Mouse (Mus musculus): ENCODE data around the gene Gpc1.

Gene Gpc1

DNA sequence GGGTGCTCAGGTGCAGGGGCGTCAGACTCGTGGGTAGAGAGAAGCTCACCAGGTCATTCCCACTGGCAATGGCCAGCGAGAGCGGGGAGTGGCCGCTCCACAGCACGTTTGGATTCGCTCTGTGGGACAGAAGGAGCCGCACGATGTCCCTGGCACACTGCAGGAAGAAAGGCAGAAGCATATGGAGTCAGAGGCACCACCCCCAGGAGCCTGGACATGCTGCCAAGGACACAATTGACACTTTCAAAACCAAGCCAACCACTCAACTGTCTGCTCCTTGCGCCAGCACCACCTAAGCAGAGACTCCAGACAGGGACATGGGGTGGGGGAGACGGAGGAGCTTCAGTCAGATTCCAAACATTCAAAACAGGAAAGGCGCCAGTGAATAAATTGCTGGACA is 47.8 kb downstream of the Gpc1 start:
- DNase-seq (ENCODE audit: extremely low read depth, low read depth) = no peak

- DNase-seq (ENCODE audit: extremely low read depth, low read depth) = no peak
These were observed 48.7 kb downstream of the Gpc1 start for GRCm38 (mm10) chr1:92880101-92880500.

GRCm38 (mm10) chr1:92881982-92882381 is 50.5 kb downstream of the Gpc1 start:
- no peak for DNase-seq (ENCODE audit: extremely low read depth, low read depth)

- DNase-seq (ENCODE audit: extremely low read depth, low read depth) = no peak
These were observed 57.6 kb downstream of the Gpc1 start for GRCm38 (mm10) chr1:92888901-92889655.

GRCm38 (mm10) chr1:92892791-92893190 is 61.3 kb downstream of the Gpc1 start:
- DNase-seq (ENCODE audit: extremely low read depth, low read depth) = no peak

DNA sequence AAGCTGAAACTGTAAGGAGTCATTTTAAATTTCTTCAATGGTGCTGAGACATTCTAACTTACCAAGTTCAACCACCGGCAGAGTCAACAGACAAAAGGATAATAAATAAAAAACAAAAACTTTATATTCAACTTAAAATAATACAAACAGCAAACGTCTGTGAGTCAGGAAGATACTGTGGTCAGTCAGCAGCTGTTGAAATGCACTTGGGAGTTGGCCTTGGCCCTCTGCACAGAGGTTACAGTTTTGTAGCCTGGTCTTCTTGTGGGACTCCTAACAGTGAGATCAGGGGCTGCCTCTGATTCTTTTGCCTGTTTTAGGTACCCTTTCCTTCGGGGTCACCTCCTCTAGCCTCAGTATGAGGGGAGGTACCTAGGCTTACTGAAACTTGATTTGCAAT is 62.5 kb downstream of the Gpc1 start:
- no peak for DNase-seq (ENCODE audit: extremely low read depth, low read depth)

DNA sequence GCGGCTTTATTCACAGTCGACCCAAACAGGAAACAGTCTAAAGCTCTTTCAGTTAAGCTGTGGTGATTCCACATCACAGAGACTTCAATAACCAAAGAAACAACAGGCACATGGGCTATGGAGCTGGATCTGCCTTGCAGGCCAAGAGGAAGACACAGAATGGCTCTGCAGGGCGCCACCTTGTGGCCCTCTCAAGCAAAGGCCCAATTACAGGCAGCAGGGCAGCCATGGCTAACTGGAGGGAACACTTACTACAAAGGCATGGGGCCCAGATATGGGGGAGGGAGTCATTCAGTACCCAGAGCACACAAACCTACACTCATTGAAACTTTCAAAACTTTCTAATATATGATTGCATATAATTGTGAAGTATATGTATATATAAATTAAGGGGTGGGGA is 63.6 kb downstream of the Gpc1 start:
- peak; percentile 67 for DNase-seq (ENCODE audit: extremely low read depth, low read depth)

GRCm38 (mm10) chr1:92902786-92903185 is 71.3 kb downstream of the Gpc1 start, which contains the start of gene Ankmy1:
Ankmy1 (minus strand) TSS chr1:92902906.
- no peak for DNase-seq (ENCODE audit: extremely low read depth, low read depth)

DNA sequence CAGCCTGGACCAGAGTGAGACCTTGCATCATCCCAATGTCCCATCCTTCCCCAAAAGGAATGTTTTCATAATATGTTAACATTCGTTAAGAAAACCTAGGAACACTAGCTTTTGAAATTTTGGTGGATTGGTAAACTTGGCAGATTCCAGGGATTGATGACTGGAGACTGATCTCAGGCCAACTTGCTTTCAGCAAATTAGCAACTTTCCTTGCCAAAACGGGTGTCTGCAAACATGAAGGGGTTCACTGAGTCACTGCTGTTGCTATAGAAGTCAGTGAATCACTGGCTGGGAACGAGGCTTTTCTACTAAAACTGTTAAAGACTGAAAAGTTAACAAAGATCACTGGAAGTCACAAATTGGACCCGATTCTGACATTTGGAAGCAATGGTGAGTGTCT is 72.2 kb downstream of the Gpc1 start:
- DNase-seq (ENCODE audit: extremely low read depth, low read depth) = no peak

GRCm38 (mm10) chr1:92905703-92906310 is 74.4 kb downstream of the Gpc1 start:
- no peak for DNase-seq (ENCODE audit: extremely low read depth, low read depth)

GRCm38 (mm10) chr1:92906779-92907631 is 75.6 kb downstream of the Gpc1 start, which contains the start of gene Dusp28:
Dusp28 (plus strand) TSS chr1:92906981.
- DNase-seq (ENCODE audit: extremely low read depth, low read depth) = peak; percentile 81

DNA sequence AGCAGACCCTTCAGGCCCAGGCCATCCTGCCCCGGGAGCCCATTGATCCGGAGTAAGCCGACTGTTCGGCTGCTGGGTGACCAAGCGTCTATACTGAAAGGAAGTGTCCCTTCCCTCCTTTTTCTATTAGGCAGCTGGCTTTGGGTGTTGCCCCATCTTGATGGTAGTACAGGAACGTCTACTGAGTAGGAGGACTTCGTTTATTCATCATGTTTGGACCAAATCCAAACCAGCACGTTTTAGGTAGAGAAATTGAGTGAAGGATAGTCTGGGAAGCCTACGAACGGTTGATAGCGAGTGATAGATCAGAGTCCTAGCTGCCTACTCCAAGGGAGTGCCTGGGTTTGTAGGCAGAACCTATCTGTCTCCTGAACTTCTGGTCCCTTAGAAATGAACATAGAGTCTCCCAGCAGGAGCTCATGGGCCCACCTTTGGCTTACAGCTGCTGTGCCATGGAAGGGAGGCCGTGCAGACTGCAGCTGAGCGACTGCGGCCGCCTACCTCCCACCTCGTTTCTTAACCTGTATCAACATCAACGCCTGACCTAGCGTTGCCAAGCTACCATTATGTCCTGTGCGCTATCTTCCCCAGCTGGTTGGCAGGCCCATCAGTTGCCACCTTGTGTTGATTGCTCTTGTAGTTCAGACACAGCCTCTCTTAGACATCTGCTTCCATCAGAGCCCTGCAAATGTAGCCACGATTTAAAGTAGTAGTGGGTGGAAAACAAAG is 76.4 kb downstream of the Gpc1 start:
- DNase-seq (ENCODE audit: extremely low read depth, low read depth) = peak; percentile 68

DNA sequence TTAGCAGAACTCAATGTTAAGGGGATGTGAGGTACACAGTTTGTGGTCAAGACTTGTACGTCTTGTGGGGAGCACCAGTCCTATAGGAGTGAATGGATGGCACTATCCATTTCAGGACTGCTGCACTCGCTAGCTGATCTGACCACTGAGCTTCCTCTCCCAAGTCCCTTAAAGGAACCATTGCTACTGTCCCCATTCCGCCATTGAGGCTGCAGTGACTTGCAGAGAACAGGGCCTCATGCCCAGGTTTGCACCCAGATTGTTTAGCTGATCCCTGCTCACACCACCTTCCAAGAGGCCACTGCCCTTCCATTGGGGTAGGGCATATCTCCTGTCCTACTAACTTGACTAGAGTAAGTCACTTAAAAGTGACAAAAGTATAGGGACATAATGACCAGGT is 77.2 kb downstream of the Gpc1 start:
- no peak for DNase-seq (ENCODE audit: extremely low read depth, low read depth)

- DNase-seq (ENCODE audit: extremely low read depth, low read depth) = peak; percentile 59
These were observed 77.6 kb downstream of the Gpc1 start for GRCm38 (mm10) chr1:92909068-92909467.

Data from MEL-GATA-1-ER (cell line).